Mouse (Mus musculus): ENCODE measurements around the gene Spdye4c.

Spdye4c gene

GRCm38 (mm10) chr2:128572726-128573624, 18.0 kb upstream of the Spdye4c start:
- in situ Hi-C loops (cut with MboI; ENCODE audit: low pct_unique_long_range_greater_than_20kb in 1 of 2, low sequenced_read_pairs in 2 of 2, unreplicated experiment in 1 of 2), result loop anchor here in 1 of 2 experiments (10.0 kb wide), 1 partner anchor 158 kb away; no protein-coding TSS in a partner anchor

GRCm38 (mm10) chr2:128582881-128583280, 8.1 kb upstream of the Spdye4c start:
- in situ Hi-C loops (cut with MboI; ENCODE audit: low pct_unique_long_range_greater_than_20kb in 1 of 2, low sequenced_read_pairs in 2 of 2, unreplicated experiment in 1 of 2), result no loop called here

GRCm38 (mm10) chr2:128592301-128592700, 1.3 kb downstream of the Spdye4c start:
- in situ Hi-C loops (cut with MboI; ENCODE audit: low pct_unique_long_range_greater_than_20kb in 1 of 2, low sequenced_read_pairs in 2 of 2, unreplicated experiment in 1 of 2), result no loop called here

GRCm38 (mm10) chr2:128601534-128601933, 10.5 kb downstream of the Spdye4c start:
- in situ Hi-C loops (cut with MboI; ENCODE audit: low pct_unique_long_range_greater_than_20kb in 1 of 2, low sequenced_read_pairs in 2 of 2, unreplicated experiment in 1 of 2), result no loop called here

GRCm38 (mm10) chr2:128609286-128609685, 18.3 kb downstream of the Spdye4c start:
- in situ Hi-C loops (cut with MboI; ENCODE audit: low pct_unique_long_range_greater_than_20kb in 1 of 2, low sequenced_read_pairs in 2 of 2, unreplicated experiment in 1 of 2), result no loop called here

- in situ Hi-C loops (cut with MboI; ENCODE audit: low pct_unique_long_range_greater_than_20kb in 1 of 2, low sequenced_read_pairs in 2 of 2, unreplicated experiment in 1 of 2), result no loop called here
Observed at GRCm38 (mm10) chr2:128611178-128611577, 20.2 kb downstream of the Spdye4c start.

- in situ Hi-C loops (cut with MboI; ENCODE audit: low pct_unique_long_range_greater_than_20kb in 1 of 2, low sequenced_read_pairs in 2 of 2, unreplicated experiment in 1 of 2), result no loop called here
Observed at GRCm38 (mm10) chr2:128612275-128612674, 21.3 kb downstream of the Spdye4c start.

GRCm38 (mm10) chr2:128613365-128613764, 22.4 kb downstream of the Spdye4c start:
- in situ Hi-C loops (cut with MboI; ENCODE audit: low pct_unique_long_range_greater_than_20kb in 1 of 2, low sequenced_read_pairs in 2 of 2, unreplicated experiment in 1 of 2), result no loop called here

GRCm38 (mm10) chr2:128615366-128615765, 24.4 kb downstream of the Spdye4c start:
- in situ Hi-C loops (cut with MboI; ENCODE audit: low pct_unique_long_range_greater_than_20kb in 1 of 2, low sequenced_read_pairs in 2 of 2, unreplicated experiment in 1 of 2), result no loop called here

- in situ Hi-C loops (cut with MboI; ENCODE audit: low pct_unique_long_range_greater_than_20kb in 1 of 2, low sequenced_read_pairs in 2 of 2, unreplicated experiment in 1 of 2), result loop anchor here in 1 of 2 experiments (10.0 kb wide), 1 partner anchor 54 kb away; no protein-coding TSS in a partner anchor
Observed at GRCm38 (mm10) chr2:128620578-128620977, 29.6 kb downstream of the Spdye4c start.

Measured in mouse embryonic stem cell (cell line).